ENCODE assay signal across 11 mouse cellular contexts in the genomic region with DNA sequence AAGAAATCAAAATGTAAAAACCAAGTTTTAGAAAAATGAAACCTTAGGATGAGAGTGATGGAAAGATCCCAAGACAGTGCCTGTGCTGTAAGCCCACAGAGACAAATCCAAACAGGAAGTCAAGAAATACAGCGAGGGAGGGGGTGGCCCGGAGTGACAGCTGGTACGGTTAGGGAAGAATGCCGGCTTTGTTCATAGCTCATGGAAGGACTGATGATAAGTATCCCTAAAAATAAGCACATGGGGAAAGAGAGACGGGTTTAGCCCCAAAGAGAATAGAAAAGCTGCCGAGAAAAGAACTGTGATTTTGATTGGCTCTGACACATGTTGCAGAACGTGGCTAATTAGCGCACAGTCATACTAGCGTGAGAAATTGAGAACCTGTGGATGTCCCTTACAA.
A peak's percentile ranks its signal among the peaks of the same experiment; 100 is the strongest.
DNase-seq lines count a peak whose midpoint lies in the region; ATAC-seq and TF ChIP-seq lines count a peak whose summit lies in the region.
"Had no signal": no experiment of that assay in that cellular context is flagged by ENCODE, and none has a peak within 500 bp of the region (broad histone marks: within the 10 kb centered on the region; RNA-seq: fewer than 3 reads in every experiment).

No protein-coding gene starts in this region.

- DNase-seq in heart, adult 11 months: peak; percentile 95
- no peak for DNase-seq in heart, postnatal 36 days
- DNase-seq in right cerebral cortex, adult 2 months (ENCODE audit: low spot score in 2 of 2): peak; percentile 5 to 8
- no peak for DNase-seq in right cerebral cortex, postnatal 4 days
- DNase-seq in heart, postnatal 0 days (ENCODE audit: low spot score): peak; percentile 19
- DNase-seq in retina, postnatal 1 day: peak; percentile 88
- DNase-seq in cerebellum, adult 8-10 months: no peak
- DNase-seq: cerebellum, postnatal 25 days had no signal

- no peak overlapping the region for H3K27ac ChIP-seq in heart, postnatal 0 days (ENCODE audit: low read depth)
- H3K27ac ChIP-seq: macrophage had no signal

- TF ChIP-seq EP300 in heart, postnatal 0 days (IDR thresholded peaks at IDR 0.05; ENCODE audit: low read depth): no peak

- no peak overlapping the region for H3K9ac ChIP-seq in heart, postnatal 0 days (replicated peaks; ENCODE audit: low read depth, low read length)

- WGBS in heart, postnatal 0 days: 24% methylated on average over 9 of the region's 9 CpGs

- no peaks in the 10 kb centered on the region for H3K27me3 ChIP-seq in heart, postnatal 0 days (ENCODE audit: control insufficient read depth, insufficient read depth, low read length)

- H3K4me1 ChIP-seq in heart, postnatal 0 days (ENCODE audit: control insufficient read depth, insufficient read depth): peaks cover 4% of the 10 kb centered on the region; the same call in 1 of the 2 replicates

- H3K9me3 ChIP-seq in heart, postnatal 0 days (replicated peaks; ENCODE audit: control insufficient read depth, low read length): no peaks in the 10 kb centered on the region

- H3K36me3 ChIP-seq in heart, postnatal 0 days (replicated peaks; ENCODE audit: control insufficient read depth, insufficient read depth, low read length): no peaks in the 10 kb centered on the region

- 0 out of 2 replicates have a peak, but pooled peaks have one; percentile 17 for ATAC-seq in heart, postnatal 0 days (ENCODE audit: insufficient read depth, low read depth)
- no peak for ATAC-seq in activated CD4-positive, CD25-positive, alpha-beta regulatory T cell, adult 4 months
- ATAC-seq: CD4-positive, CD25-positive, alpha-beta regulatory T cell, adult 4 months had no signal

- 0 out of 2 replicates have a peak overlapping the region, but pooled peaks have one; percentile 19 for H3K4me2 ChIP-seq in heart, postnatal 0 days (ENCODE audit: low read depth, low read length)

- no peak overlapping the region for H3K4me3 ChIP-seq in heart, postnatal 0 days (ENCODE audit: low read depth, low read length)

- no peak for TF ChIP-seq CTCF in heart, postnatal 0 days (IDR thresholded peaks at IDR 0.05; ENCODE audit: low read depth)

- intact Hi-C loops in heart, postnatal 36 days (cut with DNase I): no loop called here

Comparison
In these comparisons a context has a peak if more than half of its experiments do, and no peak if none do; other contexts are left out.
1. DNase-seq: peak in heart, adult 11 months (single experiment), right cerebral cortex, adult 2 months (2 of 2), heart, postnatal 0 days (single experiment) and retina, postnatal 1 day (single experiment); none in heart, postnatal 36 days (0 of 2), right cerebral cortex, postnatal 4 days (single experiment) and cerebellum, adult 8-10 months (single experiment).